Mouse (Mus musculus) midbrain, embryonic 16.5 days (tissue): Measurements from ENCODE around the gene Rab31. TPM values are rescaled to one million over a fixed set of nuclear protein-coding genes. Genes with fewer than 3 reads are reported as not detected.

ENCODE experiments used
- ATAC-seq: fragments of 200-750 bp; cut with Nextera tagmentation; 2 replicates; pipeline ENCODE4 v1.8.0; 2017; ENCODE audit warnings: moderate TSS enrichment
- H3K27ac ChIP-seq: fragments of 300-500 bp; sonication (generic); 2 replicates; pipeline ENCODE4 v1.5.1; 2014; ENCODE audit warnings: mild to moderate bottlenecking, low read length, mixed read lengths
- H3K27me3 ChIP-seq: fragments of 300-500 bp; sonication (generic); 2 replicates; pipeline ENCODE4 v1.6.1; 2014; ENCODE audit warnings: low read depth, low read length, mixed read lengths; ENCODE audit not compliant: control insufficient read depth, insufficient read depth
- H3K36me3 ChIP-seq: fragments of 300-500 bp; sonication (generic); 2 replicates; pipeline ENCODE4 v1.6.1; 2014; ENCODE audit warnings: mild to moderate bottlenecking, low read length, moderate library complexity, mixed read lengths; ENCODE audit not compliant: control insufficient read depth, insufficient read depth
- H3K4me1 ChIP-seq: fragments of 300-500 bp; sonication (generic); 2 replicates; pipeline ENCODE4 v1.6.1; 2014; ENCODE audit warnings: mild to moderate bottlenecking, low read length, mixed read lengths; ENCODE audit not compliant: control insufficient read depth, insufficient read depth
- H3K4me2 ChIP-seq: fragments of 300-500 bp; sonication (generic); 2 replicates; pipeline ENCODE4 v1.6.1; 2014; ENCODE audit warnings: mild to moderate bottlenecking, low read length, mixed read lengths
- H3K4me3 ChIP-seq: fragments of 300-500 bp; sonication (generic); 2 replicates; pipeline ENCODE4 v1.5.1; 2014; ENCODE audit warnings: low read depth, mild to moderate bottlenecking, low read length, moderate library complexity, mixed read lengths
- H3K9ac ChIP-seq: fragments of 300-500 bp; sonication (generic); 2 replicates; pipeline ENCODE4 v1.6.1; 2014; ENCODE audit warnings: low read depth, low read length, mixed read lengths
- H3K9me3 ChIP-seq: fragments of 300-500 bp; sonication (generic); replicated peaks from 2 replicates; pipeline ENCODE4 v1.6.1; 2014; ENCODE audit warnings: mild to moderate bottlenecking, low read length, mixed read lengths; ENCODE audit not compliant: control insufficient read depth, poor library complexity, severe bottlenecking
- WGBS: fragments of 180-500 bp; shearing (Covaris S2); extraction: QIAGEN DNeasy Blood & Tissue Kit; methylation state at CpG from one replicate; pipeline ENCODE4 v1.1.7; 2014; 5-methylcytosine and 5-hydroxymethylcytosine counted together
- polyA plus RNA-seq: library from polyadenylated mRNA; unstranded; fragments of >200 nt; fragmentation: Nextera tagmentation; extraction: Ambion mirVana; gene quantifications from 2 replicates; pipeline ENCODE4 v1.2.1, GENCODE M21; 2015

Gene Rab31
- polyA plus RNA-seq, 1 experiment from 2014 or later = 79.4 TPM

- H3K27me3 ChIP-seq = no peaks in the 10 kb centered on the region
- under 1% methylated on average over 70 of the region's 91 CpGs for WGBS
- peak overlapping the region; percentile 99 for H3K27ac ChIP-seq
- peak overlapping the region; percentile 78 for H3K4me2 ChIP-seq
- H3K4me3 ChIP-seq = peak overlapping the region; percentile 91
- peak overlapping the region; percentile 98 for H3K9ac ChIP-seq
- peak; percentile 55 for ATAC-seq
- H3K36me3 ChIP-seq = no peaks in the 10 kb centered on the region
- H3K4me1 ChIP-seq = peaks cover 30% of the 10 kb centered on the region
- no peaks in the 10 kb centered on the region for H3K9me3 ChIP-seq
These were observed 160.0 kb downstream of the Rab31 start for GRCm38 (mm10) chr17:65612391-65613141.

DNA sequence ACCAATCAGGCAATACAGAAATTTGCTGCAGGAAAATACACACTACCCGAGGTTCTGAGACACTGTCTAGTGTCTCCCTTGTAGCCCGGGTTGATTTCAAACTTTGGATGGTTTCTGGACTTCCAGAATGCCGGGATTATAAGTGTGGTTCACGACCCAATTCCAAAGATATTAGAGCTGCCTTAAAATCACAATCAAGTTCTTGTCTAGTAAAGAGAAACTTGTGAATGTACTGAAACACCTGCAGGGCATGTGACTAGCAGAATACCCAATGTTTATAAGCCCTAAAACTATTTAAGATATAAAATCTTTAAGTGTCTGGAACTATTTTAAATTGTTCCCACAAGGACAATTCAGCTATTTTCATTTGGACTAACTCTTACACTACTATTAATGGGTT, 160.8 kb downstream of the Rab31 start:
- WGBS = 10% methylated on average over 4 of the region's 4 CpGs

DNA sequence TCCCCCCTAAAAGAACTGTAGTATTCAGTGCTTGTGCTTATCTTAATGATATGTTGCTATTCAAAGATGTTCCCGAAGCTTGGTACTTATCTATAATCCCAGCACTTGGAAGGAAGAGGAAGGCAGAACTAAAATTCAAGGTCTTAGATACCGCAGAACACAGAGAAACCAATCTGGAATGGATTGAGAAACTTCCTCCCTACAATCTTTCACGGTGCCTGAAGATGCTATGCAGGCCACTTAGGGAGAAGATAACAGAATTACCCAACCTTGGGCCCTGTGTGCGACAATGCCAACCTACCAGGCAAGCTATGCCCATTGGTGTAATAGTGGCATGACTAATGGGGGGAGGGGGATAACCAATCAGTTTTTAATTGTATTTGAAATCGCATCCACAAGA, 163.8 kb downstream of the Rab31 start:
- Histone ChIP-seq H3K27me3 (no peaks in the 10 kb centered on the region), H3K4me2 (no peak overlapping the region), H3K27ac (no peak overlapping the region), H3K4me1 (peaks cover 42% of the 10 kb centered on the region), H3K9me3 (no peaks in the 10 kb centered on the region), H3K36me3 (no peaks in the 10 kb centered on the region), H3K9ac (no peak overlapping the region), H3K4me3 (no peak overlapping the region)
- no peak for ATAC-seq
- WGBS = 76% methylated on average over 5 of the region's 5 CpGs

More for the DNA sequence above, 160.8 kb downstream of the Rab31 start:
- Histone ChIP-seq H3K4me2 (peak overlapping the region; percentile 78), H3K4me3 (peak overlapping the region; percentile 91), H3K4me1 (peaks cover 37% of the 10 kb centered on the region), H3K36me3 (no peaks in the 10 kb centered on the region), H3K27me3 (no peaks in the 10 kb centered on the region), H3K9ac (no peak overlapping the region), H3K9me3 (no peaks in the 10 kb centered on the region), H3K27ac (no peak overlapping the region)
- ATAC-seq = no peak

DNA sequence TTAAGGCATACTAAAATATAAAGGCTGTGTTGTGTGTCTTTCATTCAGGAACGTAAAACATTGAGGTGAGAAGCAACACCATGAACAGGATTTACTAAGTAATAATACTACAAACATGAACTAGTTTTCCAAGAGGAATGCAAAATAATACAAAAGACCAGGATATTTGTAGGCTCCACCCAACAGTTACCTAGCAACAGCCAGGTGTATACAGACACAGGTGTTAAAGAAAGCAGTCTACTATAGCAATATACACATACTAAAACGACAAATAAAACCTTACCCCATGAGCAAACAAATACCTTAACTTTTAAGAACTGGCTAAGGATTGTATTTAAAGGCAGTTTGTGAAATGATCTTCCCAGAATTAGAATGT, 164.3 kb downstream of the Rab31 start:
- Histone ChIP-seq H3K27ac (no peak overlapping the region), H3K36me3 (no peaks in the 10 kb centered on the region), H3K4me1 (peaks cover 42% of the 10 kb centered on the region), H3K9ac (no peak overlapping the region), H3K27me3 (no peaks in the 10 kb centered on the region), H3K4me3 (no peak overlapping the region), H3K9me3 (no peaks in the 10 kb centered on the region), H3K4me2 (no peak overlapping the region)
- no peak for ATAC-seq
- 83% methylated on average over 2 of the region's 2 CpGs for WGBS

DNA sequence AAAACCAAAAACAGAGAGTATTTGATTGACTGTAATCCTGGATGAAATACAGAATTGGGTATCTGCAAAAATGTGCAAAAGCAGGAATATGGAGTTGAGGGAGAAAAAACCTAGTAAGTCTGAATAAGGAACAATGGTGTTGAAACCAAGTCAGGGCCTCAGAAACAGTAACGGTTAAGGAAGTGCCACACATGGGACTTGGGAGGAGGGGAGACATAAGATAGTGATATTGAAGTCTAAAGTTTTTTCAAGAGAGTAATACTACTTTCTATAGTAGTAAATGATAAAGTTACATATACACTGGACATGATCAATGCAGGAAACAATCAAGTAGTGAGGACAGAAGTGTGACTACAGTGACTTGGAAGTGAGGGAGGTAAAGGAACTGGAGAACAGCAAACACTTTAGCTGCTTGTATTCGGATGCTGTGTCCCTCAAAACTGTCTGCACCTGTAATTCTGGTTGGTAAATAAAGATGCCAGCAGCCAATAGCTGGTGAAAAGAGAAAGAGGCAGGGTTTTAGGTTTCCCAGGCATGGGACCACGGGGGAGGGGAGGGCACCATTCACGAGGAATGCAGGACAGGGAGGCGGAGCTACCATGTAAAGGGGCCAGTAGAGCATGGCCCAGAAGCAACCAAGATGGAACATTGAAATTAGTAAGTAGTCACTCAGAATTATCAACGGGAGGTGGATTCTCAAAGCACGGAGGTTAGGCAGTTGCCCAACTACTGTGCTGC, 164.8 kb downstream of the Rab31 start:
- no peak overlapping the region for H3K27ac ChIP-seq
- peaks cover 42% of the 10 kb centered on the region for H3K4me1 ChIP-seq
- no peak for ATAC-seq
- no peaks in the 10 kb centered on the region for H3K36me3 ChIP-seq
- no peaks in the 10 kb centered on the region for H3K9me3 ChIP-seq
- no peak overlapping the region for H3K4me3 ChIP-seq
- 42% methylated on average over 7 of the region's 7 CpGs for WGBS
- no peak overlapping the region for H3K9ac ChIP-seq
- H3K4me2 ChIP-seq = no peak overlapping the region
- no peaks in the 10 kb centered on the region for H3K27me3 ChIP-seq

GRCm38 (mm10) chr17:65606014-65606413, 166.5 kb downstream of the Rab31 start:
- H3K4me2 ChIP-seq = no peak overlapping the region
- H3K9ac ChIP-seq = no peak overlapping the region
- H3K27me3 ChIP-seq = no peaks in the 10 kb centered on the region
- no peaks in the 10 kb centered on the region for H3K9me3 ChIP-seq
- no peak overlapping the region for H3K4me3 ChIP-seq
- 87% methylated on average over 4 of the region's 4 CpGs for WGBS
- H3K27ac ChIP-seq = no peak overlapping the region
- ATAC-seq = no peak
- peaks cover 34% of the 10 kb centered on the region for H3K4me1 ChIP-seq
- H3K36me3 ChIP-seq = no peaks in the 10 kb centered on the region

- Histone ChIP-seq H3K27ac (no peak overlapping the region), H3K27me3 (no peaks in the 10 kb centered on the region), H3K4me3 (no peak overlapping the region), H3K4me2 (no peak overlapping the region), H3K36me3 (no peaks in the 10 kb centered on the region), H3K9me3 (no peaks in the 10 kb centered on the region), H3K9ac (no peak overlapping the region), H3K4me1 (peaks cover 32% of the 10 kb centered on the region)
- no peak for ATAC-seq
These were observed 167.7 kb downstream of the Rab31 start for GRCm38 (mm10) chr17:65604892-65605291.

DNA sequence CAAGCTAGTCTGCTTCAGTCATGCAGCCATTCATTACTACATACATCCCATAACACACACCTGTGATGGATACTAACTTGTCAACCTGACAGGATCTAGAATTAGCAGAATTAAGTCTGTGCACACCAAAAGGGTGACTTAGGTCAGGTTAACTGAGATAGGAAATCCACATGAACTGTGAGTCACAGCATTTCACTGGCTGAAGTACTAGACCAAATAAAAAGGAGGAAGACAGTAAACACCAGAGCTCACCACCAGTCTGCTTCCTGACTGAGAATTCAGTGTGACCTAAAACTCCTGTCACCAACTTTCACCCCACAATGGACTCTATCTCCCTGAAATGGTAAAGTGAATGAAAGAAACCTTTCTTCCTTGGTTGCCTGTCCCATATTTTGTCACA, 168.2 kb downstream of the Rab31 start:
- H3K9ac ChIP-seq = no peak overlapping the region
- no peak for ATAC-seq
- peaks cover 29% of the 10 kb centered on the region for H3K4me1 ChIP-seq
- no peak overlapping the region for H3K27ac ChIP-seq
- H3K4me3 ChIP-seq = no peak overlapping the region
- no peaks in the 10 kb centered on the region for H3K36me3 ChIP-seq
- H3K27me3 ChIP-seq = no peaks in the 10 kb centered on the region
- H3K4me2 ChIP-seq = no peak overlapping the region
- H3K9me3 ChIP-seq = no peaks in the 10 kb centered on the region
